Mouse (Mus musculus) erythroblast, embryonic 14.5 days (primary cell): ENCODE measurements around the gene Gtf2h1.

ENCODE experiments used
- GATA1 ChIP-seq: IDR thresholded peaks from 2 replicates; pipeline ENCODE4 v1.6.1; 2012; ENCODE audit warnings: low read length, inconsistent platforms, mixed read lengths
- TAL1 ChIP-seq: IDR thresholded peaks from 3 replicates; pipeline ENCODE4 v1.6.1; 2012; ENCODE audit warnings: low read length, inconsistent platforms, mixed read lengths

DNA sequence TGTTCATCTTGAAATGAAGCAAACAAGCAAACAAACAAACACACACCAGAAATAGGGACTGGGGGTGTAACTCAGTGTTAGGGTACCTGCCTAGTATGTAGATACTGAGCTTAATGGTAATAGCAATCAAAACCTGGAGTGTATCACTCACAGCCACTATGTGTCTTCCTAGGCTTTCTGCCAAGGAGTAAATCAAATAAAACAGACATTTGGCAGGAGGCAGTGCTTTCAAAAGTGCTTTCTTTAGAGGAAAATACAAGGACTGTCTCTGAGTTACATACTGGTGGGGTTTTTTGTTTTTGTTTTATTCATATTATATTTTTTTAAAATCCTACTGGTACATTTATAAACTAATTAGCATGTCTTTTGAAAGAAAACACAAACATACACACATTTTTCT is 28.5 kb upstream of the Gtf2h1 start:
- no peak for TF ChIP-seq GATA1
- TF ChIP-seq TAL1 = no peak
